ENCODE assay signal across 8 mouse cellular contexts in genomic region chr11:115264862-115265668, GRCm38 (mm10). TPM values are rescaled to one million over a fixed set of nuclear protein-coding genes. Genes with fewer than 3 reads are reported as not detected.
DNase-seq lines count a peak whose midpoint lies in the region; ATAC-seq and TF ChIP-seq lines count a peak whose summit lies in the region.

No protein-coding gene starts in this region.

- no peak overlapping the region for H3K9ac ChIP-seq in heart, embryonic 14.5 days (ENCODE audit: low read length)
- H3K9ac ChIP-seq in ES-E14 (ENCODE audit: insufficient read depth, low read depth, low read length, poor library complexity, severe bottlenecking), result peak overlapping the region; percentile 28; the same call in 1 of the 2 replicates
- peak overlapping the region; percentile 27; the same call in 1 of the 2 replicates for H3K9ac ChIP-seq in forebrain, embryonic 11.5 days (ENCODE audit: low read length)
- H3K9ac ChIP-seq in limb, embryonic 13.5 days, result peak overlapping the region; percentile 50; the same call in 1 of the 2 replicates

- DNase-seq in heart, adult 9 months (ENCODE audit: low spot score in 2 of 2), result no peak
- DNase-seq in ES-E14 (ENCODE audit: low read depth, low spot score), result no peak
- peak; percentile 80 for DNase-seq in forebrain, embryonic 11.5 days (ENCODE audit: low spot score)
- peak; percentile 76 for DNase-seq in retina, embryonic 14.5 days (ENCODE audit: low spot score)
- DNase-seq in c-Kit-positive CD71-positive TER-119-positive erythroid progenitor cells, embryonic 14.5 days (ENCODE audit: low spot score), result no peak
- no peak for DNase-seq in layer of hippocampus, adult 11-12 months (ENCODE audit: low spot score)

- ATAC-seq in heart, embryonic 14.5 days (ENCODE audit: insufficient number of reproducible peaks, insufficient read depth, low FRiP score, low read depth), result no peak
- ATAC-seq in forebrain, embryonic 11.5 days (replicated peaks; ENCODE audit: low FRiP score), result 0 out of 2 replicates have a peak, but pooled peaks have one; percentile 36
- ATAC-seq in limb, embryonic 13.5 days (ENCODE audit: low FRiP score, low read depth), result no peak

- H3K27me3 ChIP-seq in heart, embryonic 14.5 days (ENCODE audit: control insufficient read depth, insufficient read depth, low read length), result peaks cover 92% of the 10 kb centered on the region
- peaks cover 60% of the 10 kb centered on the region for H3K27me3 ChIP-seq in forebrain, embryonic 11.5 days (ENCODE audit: control insufficient read depth, insufficient read depth, low read length)
- peaks cover 98% of the 10 kb centered on the region for H3K27me3 ChIP-seq in limb, embryonic 13.5 days

- H3K4me2 ChIP-seq in heart, embryonic 14.5 days (ENCODE audit: low read length), result peak overlapping the region; percentile 84
- H3K4me2 ChIP-seq in forebrain, embryonic 11.5 days (ENCODE audit: low read depth, low read length, severe bottlenecking), result peak overlapping the region; percentile 53
- H3K4me2 ChIP-seq in limb, embryonic 13.5 days (replicated peaks), result peak overlapping the region; percentile 58

- peak overlapping the region; percentile 11 to 14; a peak in 3 of 4 replicates for H3K4me3 ChIP-seq in heart, embryonic 14.5 days (ENCODE audit: control insufficient read depth in 1 of 2, insufficient read depth in 1 of 2, low read depth in 1 of 2, low read length in 2 of 2)
- peak overlapping the region; percentile 56 to 64 for H3K4me3 ChIP-seq in ES-E14 (ENCODE audit: insufficient read depth in 1 of 2, low read depth in 1 of 2, low read length in 2 of 2, poor library complexity in 1 of 2, severe bottlenecking in 1 of 2)
- peak overlapping the region; percentile 26 for H3K4me3 ChIP-seq in forebrain, embryonic 11.5 days (ENCODE audit: low read depth, low read length)
- H3K4me3 ChIP-seq in limb, embryonic 13.5 days, result peak overlapping the region; percentile 27

- H3K4me1 ChIP-seq in heart, embryonic 14.5 days (ENCODE audit: control insufficient read depth in 2 of 2, insufficient read depth in 2 of 2, low read length in 2 of 2), result peaks cover 9 to 21% of the 10 kb centered on the region in 2 experiments; a peak in 3 of 4 replicates
- peaks cover 0 to 11% of the 10 kb centered on the region in 2 experiments; a peak in 1 of 4 replicates for H3K4me1 ChIP-seq in ES-E14 (ENCODE audit: control insufficient read depth in 2 of 2, insufficient read depth in 2 of 2, low read length in 2 of 2, poor library complexity in 1 of 2)
- peaks cover 15% of the 10 kb centered on the region for H3K4me1 ChIP-seq in forebrain, embryonic 11.5 days (replicated peaks; ENCODE audit: control insufficient read depth, insufficient read depth, low read length)
- H3K4me1 ChIP-seq in limb, embryonic 13.5 days, result peaks cover 22% of the 10 kb centered on the region

- WGBS in heart, embryonic 14.5 days, result 7% methylated on average over 38 of the region's 39 CpGs
- WGBS in forebrain, embryonic 11.5 days, result 6% methylated on average over 39 of the region's 39 CpGs
- 6% methylated on average over 39 of the region's 39 CpGs for WGBS in limb, embryonic 13.5 days

- peaks cover 8% of the 10 kb centered on the region; the same call in 1 of the 2 replicates for H3K36me3 ChIP-seq in heart, embryonic 14.5 days (ENCODE audit: control insufficient read depth, insufficient read depth, low read length)
- peaks cover 5% of the 10 kb centered on the region for H3K36me3 ChIP-seq in ES-E14 (ENCODE audit: control insufficient read depth, insufficient read depth, low read length, poor library complexity, severe bottlenecking)
- H3K36me3 ChIP-seq in forebrain, embryonic 11.5 days (ENCODE audit: control insufficient read depth, insufficient read depth, low read length), result no peaks in the 10 kb centered on the region
- peaks cover 16% of the 10 kb centered on the region for H3K36me3 ChIP-seq in limb, embryonic 13.5 days

- no peak overlapping the region for H3K27ac ChIP-seq in heart, embryonic 14.5 days (replicated peaks in 1 of 2; ENCODE audit: control insufficient read depth in 1 of 2, insufficient read depth in 1 of 2, low read depth in 2 of 2, low read length in 2 of 2)
- no peak overlapping the region for H3K27ac ChIP-seq in ES-E14 (ENCODE audit: insufficient read depth, low read depth, low read length, poor library complexity, severe bottlenecking)
- H3K27ac ChIP-seq in forebrain, embryonic 11.5 days (ENCODE audit: low read depth, low read length), result no peak overlapping the region
- no peak overlapping the region for H3K27ac ChIP-seq in limb, embryonic 13.5 days

- in situ Hi-C loops in ES-E14 (cut with MboI; ENCODE audit: low sequenced_read_pairs in 2 of 2, unreplicated experiment in 2 of 2), result no loop called here

- no peaks in the 10 kb centered on the region for H3K9me3 ChIP-seq in heart, embryonic 14.5 days (ENCODE audit: control insufficient read depth, low read length)
- H3K9me3 ChIP-seq in ES-E14 (ENCODE audit: control insufficient read depth, insufficient read depth, low read depth, low read length), result no peaks in the 10 kb centered on the region
- no peaks in the 10 kb centered on the region for H3K9me3 ChIP-seq in forebrain, embryonic 11.5 days (ENCODE audit: control insufficient read depth, low read length)
- no peaks in the 10 kb centered on the region for H3K9me3 ChIP-seq in limb, embryonic 13.5 days

TF ChIP-seq in ES-E14, 5 proteins besides CTCF, POLR2A, EP300 and RAD21:
- TF ChIP-seq ZC3H11A (IDR thresholded peaks at IDR 0.05; ENCODE audit: borderline replicate concordance, low read depth, low read length) (no peak; the same call in 1 of the 2 replicates), HCFC1 (IDR thresholded peaks at IDR 0.05; ENCODE audit: borderline replicate concordance, insufficient read depth, low read length) (no peak), CHD2 (IDR thresholded peaks at IDR 0.05; ENCODE audit: low read depth, low read length) (no peak), MAFK (IDR thresholded peaks at IDR 0.05; ENCODE audit: insufficient read depth, low read depth, low read length) (no peak), ZNF384 (IDR thresholded peaks at IDR 0.05; ENCODE audit: low read depth, low read length) (no peak)

RNA-seq across cellular contexts. Expression of gene Grin2c, which starts 2.0 kb away (rescaled TPM):
- polyA plus RNA-seq in heart, embryonic 14.5 days (2014; fragmentation: Nextera tagmentation; extraction: Ambion mirVana), result 0.15 TPM in 1 of 2 replicates, not detected in the other
- total RNA-seq in ES-E14 (2012; rRNA removed), result 0.21 and 0.22 TPM in 2 replicates
- polyA plus RNA-seq in forebrain, embryonic 11.5 days (2014; fragmentation: Nextera tagmentation; extraction: Ambion mirVana), result 0.12 TPM in 1 of 2 replicates, not detected in the other
- 0.05 and 0.09 TPM in 2 replicates for polyA plus RNA-seq in limb, embryonic 13.5 days (2015; fragmentation: Nextera tagmentation; extraction: Ambion mirVana)

RNA-seq across cellular contexts. Expression of gene Fdxr, which starts 11.8 kb away (rescaled TPM):
- 9.3 and 9.4 TPM in 2 replicates for polyA plus RNA-seq in heart, embryonic 14.5 days (2014; fragmentation: Nextera tagmentation; extraction: Ambion mirVana)
- 12.1 and 21.0 TPM in 2 replicates for total RNA-seq in ES-E14 (2012; rRNA removed)
- 13.8 and 15.6 TPM in 2 replicates for polyA plus RNA-seq in forebrain, embryonic 11.5 days (2014; fragmentation: Nextera tagmentation; extraction: Ambion mirVana)
- 15.3 and 16.0 TPM in 2 replicates for polyA plus RNA-seq in limb, embryonic 13.5 days (2015; fragmentation: Nextera tagmentation; extraction: Ambion mirVana)

RNA-seq across cellular contexts. Expression of gene Fads6, which starts 32.4 kb away (rescaled TPM):
- polyA plus RNA-seq in heart, embryonic 14.5 days (2014; fragmentation: Nextera tagmentation; extraction: Ambion mirVana), result 0.94 and 1.2 TPM in 2 replicates
- total RNA-seq in ES-E14 (2012; rRNA removed), result 2.1 and 3.7 TPM in 2 replicates
- polyA plus RNA-seq in forebrain, embryonic 11.5 days (2014; fragmentation: Nextera tagmentation; extraction: Ambion mirVana), result 0.25 and 0.45 TPM in 2 replicates
- polyA plus RNA-seq in limb, embryonic 13.5 days (2015; fragmentation: Nextera tagmentation; extraction: Ambion mirVana), result 0.09 and 0.15 TPM in 2 replicates

RNA-seq across cellular contexts. Expression of gene Otop2, which starts 41.9 kb away (rescaled TPM):
- not detected in 2 replicates for polyA plus RNA-seq in heart, embryonic 14.5 days (2014; fragmentation: Nextera tagmentation; extraction: Ambion mirVana)
- 0.18 and 0.21 TPM in 2 replicates for total RNA-seq in ES-E14 (2012; rRNA removed)
- polyA plus RNA-seq in forebrain, embryonic 11.5 days (2014; fragmentation: Nextera tagmentation; extraction: Ambion mirVana), result not detected in 2 replicates
- polyA plus RNA-seq in limb, embryonic 13.5 days (2015; fragmentation: Nextera tagmentation; extraction: Ambion mirVana), result 0.11 TPM in 1 of 2 replicates, not detected in the other

RNA-seq across cellular contexts. Expression of gene Ush1g, which starts 56.8 kb away (rescaled TPM):
- 0.05 TPM in 1 of 2 replicates, not detected in the other for polyA plus RNA-seq in heart, embryonic 14.5 days (2014; fragmentation: Nextera tagmentation; extraction: Ambion mirVana)
- total RNA-seq in ES-E14 (2012; rRNA removed), result 0.11 TPM in 1 of 2 replicates, not detected in the other
- polyA plus RNA-seq in forebrain, embryonic 11.5 days (2014; fragmentation: Nextera tagmentation; extraction: Ambion mirVana), result not detected in 2 replicates
- polyA plus RNA-seq in limb, embryonic 13.5 days (2015; fragmentation: Nextera tagmentation; extraction: Ambion mirVana), result not detected in 2 replicates

Comparison
In these comparisons a context has a peak if more than half of its experiments do, and no peak if none do; other contexts are left out.
1. DNase-seq: peak in forebrain, embryonic 11.5 days (single experiment) and retina, embryonic 14.5 days (single experiment); none in heart, adult 9 months (0 of 2), ES-E14 (single experiment), c-Kit-positive CD71-positive TER-119-positive erythroid progenitor cells, embryonic 14.5 days (single experiment) and layer of hippocampus, adult 11-12 months (single experiment).
2. Peak in every context shown above with its lines, with median percentiles within 50 percentile points of each other: H3K4me2 ChIP-seq and H3K4me3 ChIP-seq.